Mouse (Mus musculus) intestine, postnatal 0 days (tissue): ENCODE results near the gene Mospd3. TPM values are rescaled to one million over a fixed set of nuclear protein-coding genes. Genes with fewer than 3 reads are reported as not detected.

ENCODE experiments used
- ATAC-seq: fragments of 200-750 bp; cut with Nextera tagmentation; 2 replicates; pipeline ENCODE4 v1.8.0; 2017; ENCODE audit warnings: mild to moderate bottlenecking, moderate TSS enrichment, moderate library complexity
- H3K27ac ChIP-seq: fragments of 300-500 bp; sonication (generic); 2 replicates; pipeline ENCODE4 v1.5.1; 2014; ENCODE audit warnings: mild to moderate bottlenecking, low read depth, low read length, moderate library complexity
- H3K27me3 ChIP-seq: fragments of 300-500 bp; sonication (generic); replicated peaks from 2 replicates; pipeline ENCODE4 v1.6.1; 2014; ENCODE audit warnings: low read length, mixed read lengths; ENCODE audit not compliant: control insufficient read depth, insufficient read depth
- H3K36me3 ChIP-seq: fragments of 300-500 bp; sonication (generic); 2 replicates; pipeline ENCODE4 v1.6.1; 2014; ENCODE audit warnings: mild to moderate bottlenecking, moderate library complexity; ENCODE audit not compliant: control insufficient read depth, insufficient read depth
- H3K4me1 ChIP-seq: fragments of 300-500 bp; sonication (generic); replicated peaks from 2 replicates; pipeline ENCODE4 v1.6.1; 2014; ENCODE audit warnings: antibody characterized with exemption, low read length, mixed read lengths; ENCODE audit not compliant: control insufficient read depth, insufficient read depth
- H3K4me2 ChIP-seq: fragments of 300-500 bp; sonication (generic); replicated peaks from 2 replicates; pipeline ENCODE4 v1.6.1; 2014; ENCODE audit warnings: low read depth, mild to moderate bottlenecking, moderate library complexity
- H3K4me3 ChIP-seq: fragments of 300-500 bp; sonication (generic); 2 replicates; pipeline ENCODE4 v1.5.1; 2014; ENCODE audit warnings: low read depth, low read length
- H3K9ac ChIP-seq: fragments of 300-500 bp; sonication (generic); 2 replicates; pipeline ENCODE4 v1.6.1; 2014; ENCODE audit warnings: mild to moderate bottlenecking, low read depth, low read length
- H3K9me3 ChIP-seq: fragments of 300-500 bp; sonication (generic); 2 replicates; pipeline ENCODE4 v1.6.1; 2016; ENCODE audit warnings: mixed run types; ENCODE audit not compliant: control insufficient read depth
- CTCF ChIP-seq: sonication (generic); IDR thresholded peaks from 2 replicates; pipeline ENCODE4 v1.5.1; 2016; ENCODE audit warnings: low read depth, mild to moderate bottlenecking, control low read depth, antibody characterized with exemption, moderate library complexity
- WGBS: fragments of 180-500 bp; shearing (Covaris S2); extraction: QIAGEN DNeasy Blood & Tissue Kit; methylation state at CpG from one replicate; pipeline ENCODE4 v1.1.7; 2014; 5-methylcytosine and 5-hydroxymethylcytosine counted together
- polyA plus RNA-seq: library from polyadenylated mRNA; unstranded; fragments of >200 nt; fragmentation: Nextera tagmentation; extraction: Ambion mirVana; gene quantifications from 2 replicates; pipeline ENCODE4 v1.2.1, GENCODE M21; 2015

Mospd3 gene
- polyA plus RNA-seq, result 35.3 and 38.0 TPM in 2 replicates

GRCm38 (mm10) chr5:137600619-137601364, at the start of gene Mospd3:
Mospd3 (minus strand) TSS chr5:137601058.
- peak; percentile 96 for ATAC-seq
- no peaks in the 10 kb centered on the region for H3K9me3 ChIP-seq
- H3K4me1 ChIP-seq, result 0 out of 2 replicates have a peak, but pooled peaks cover 7% of the 10 kb centered on the region
- no peaks in the 10 kb centered on the region for H3K27me3 ChIP-seq
- TF ChIP-seq CTCF, result no peak
- peak within 1 kb of the TSS; percentile 91 for H3K27ac ChIP-seq
- H3K36me3 ChIP-seq, result peaks cover 14% of the 10 kb centered on the region
- H3K4me2 ChIP-seq, result peak within 1 kb of the TSS; percentile 99
- under 1% methylated on average over 41 of the region's 41 CpGs for WGBS
- H3K9ac ChIP-seq, result peak within 1 kb of the TSS; percentile 79
- H3K4me3 ChIP-seq, result peak within 1 kb of the TSS; percentile 73

GRCm38 (mm10) chr5:137649669-137650571, 49.1 kb upstream of the Mospd3 start:
- no peak for TF ChIP-seq CTCF
- H3K9ac ChIP-seq, result no peak overlapping the region; the same call in 1 of the 2 replicates

GRCm38 (mm10) chr5:137649251-137649650, 48.4 kb upstream of the Mospd3 start:
- Histone ChIP-seq H3K9ac (no peak overlapping the region), H3K9me3 (no peaks in the 10 kb centered on the region), H3K4me1 (no peaks in the 10 kb centered on the region), H3K27me3 (peaks cover 16% of the 10 kb centered on the region), H3K36me3 (peaks cover 19% of the 10 kb centered on the region), H3K4me2 (no peak overlapping the region), H3K27ac (no peak overlapping the region), H3K4me3 (no peak overlapping the region)
- no peak for TF ChIP-seq CTCF
- ATAC-seq, result no peak
- WGBS, result 42% methylated on average over 4 of the region's 4 CpGs

More at GRCm38 (mm10) chr5:137649669-137650571, 49.1 kb upstream of the Mospd3 start:
- WGBS, result 13% methylated on average over 18 of the region's 18 CpGs
- Histone ChIP-seq H3K36me3 (peaks cover 23% of the 10 kb centered on the region), H3K27me3 (peaks cover 11% of the 10 kb centered on the region), H3K4me1 (no peaks in the 10 kb centered on the region), H3K27ac (no peak overlapping the region), H3K4me2 (peak overlapping the region; percentile 49), H3K4me3 (no peak overlapping the region), H3K9me3 (no peaks in the 10 kb centered on the region)
- no peak for ATAC-seq

GRCm38 (mm10) chr5:137647827-137648601, 47.2 kb upstream of the Mospd3 start:
- H3K27ac ChIP-seq, result no peak overlapping the region
- no peak overlapping the region for H3K4me2 ChIP-seq
- WGBS, result 34% methylated on average over 9 of the region's 9 CpGs
- no peak for TF ChIP-seq CTCF
- no peak for ATAC-seq
- H3K9me3 ChIP-seq, result no peaks in the 10 kb centered on the region
- H3K27me3 ChIP-seq, result peaks cover 23% of the 10 kb centered on the region
- no peak overlapping the region for H3K4me3 ChIP-seq
- no peaks in the 10 kb centered on the region for H3K4me1 ChIP-seq
- H3K36me3 ChIP-seq, result peaks cover 8% of the 10 kb centered on the region; the same call in 1 of the 2 replicates
- H3K9ac ChIP-seq, result no peak overlapping the region

- TF ChIP-seq CTCF, result no peak
- no peak for ATAC-seq
Measured at GRCm38 (mm10) chr5:137645652-137646091, 44.8 kb upstream of the Mospd3 start, which contains the start of gene Irs3. Irs3 (minus strand) TSS chr5:137645714.

More at GRCm38 (mm10) chr5:137645652-137646091, 44.8 kb upstream of the Mospd3 start, which contains the start of gene Irs3:
- Histone ChIP-seq H3K4me2 (peak within 1 kb of the TSS; percentile 58), H3K4me1 (no peaks in the 10 kb centered on the region), H3K9ac (no peak within 1 kb of the TSS), H3K27me3 (peaks cover 23% of the 10 kb centered on the region), H3K36me3 (peaks cover 22% of the 10 kb centered on the region), H3K4me3 (peak within 1 kb of the TSS; percentile 20), H3K9me3 (no peaks in the 10 kb centered on the region), H3K27ac (no peak within 1 kb of the TSS)
- 35% methylated on average over 11 of the region's 11 CpGs for whole genome bisulfite sequencing
